Mouse (Mus musculus) kidney, postnatal 14 days (tissue): Measurements from ENCODE around the gene Acot2.
"Not testable (repeated sequence)": the region's sequence is repeated elsewhere in the genome, so short reads cannot be mapped to it uniquely, and the experiment has no call there.

Source experiments
- DNase-seq: peaks from one replicate; pipeline ENCODE4 v3.0.0; 2022; ENCODE audit warnings: mixed read lengths

The Acot2 gene

GRCm38 (mm10) chr12:83987583-83988441 lies at the start of gene Acot2:
Gene Acot2 (plus strand): TSS chr12:83987861.
- peak; percentile 86 for DNase-seq

GRCm38 (mm10) chr12:83938592-83938991 lies 49.1 kb upstream of the Acot2 start:
- DNase-seq = not testable (repeated sequence)

GRCm38 (mm10) chr12:83939332-83939731 lies 48.3 kb upstream of the Acot2 start:
- no peak for DNase-seq

DNA sequence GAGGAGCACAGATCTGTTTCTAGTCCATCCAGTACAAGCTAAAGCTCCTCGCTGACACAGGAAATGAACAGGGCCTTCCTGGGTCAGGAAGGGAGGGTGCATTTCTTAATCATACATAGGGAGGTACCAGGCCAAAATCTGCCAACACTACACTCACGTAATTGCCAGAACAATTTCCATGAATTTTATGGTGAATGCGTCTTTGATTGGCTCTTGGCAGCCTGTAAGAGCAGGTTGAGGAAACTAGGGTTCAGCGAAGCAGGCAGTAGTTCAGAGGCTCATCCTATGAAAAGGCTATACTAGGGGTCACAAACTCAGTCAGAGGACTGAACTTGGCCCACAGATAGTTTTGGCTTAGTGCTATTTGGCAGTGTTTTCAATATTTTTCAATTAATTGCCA lies 47.6 kb upstream of the Acot2 start:
- DNase-seq = no peak

GRCm38 (mm10) chr12:83941938-83942337 lies 45.7 kb upstream of the Acot2 start:
- DNase-seq = no peak

- DNase-seq = no peak
These were observed 40.3 kb upstream of the Acot2 start for GRCm38 (mm10) chr12:83947260-83947811.

DNA sequence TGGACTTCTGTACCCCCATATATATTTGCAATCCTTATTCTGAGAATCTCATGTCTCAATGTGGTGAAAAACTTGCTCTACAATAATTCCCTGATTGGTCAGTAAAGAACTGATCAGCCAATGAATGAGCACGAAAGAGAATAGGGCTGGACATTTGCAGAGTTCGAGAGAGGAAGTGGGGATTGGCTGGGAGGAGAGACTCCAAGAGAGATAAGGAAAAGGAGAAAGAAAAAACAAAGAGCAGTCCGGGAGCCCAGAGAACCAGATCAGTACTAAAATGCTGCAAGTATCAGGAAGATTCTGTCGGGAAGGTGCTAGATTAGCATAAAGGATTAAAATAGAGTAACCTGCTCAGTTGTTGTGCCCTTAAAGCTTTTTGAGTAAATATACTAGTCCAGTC lies 38.6 kb upstream of the Acot2 start:
- no peak for DNase-seq

DNA sequence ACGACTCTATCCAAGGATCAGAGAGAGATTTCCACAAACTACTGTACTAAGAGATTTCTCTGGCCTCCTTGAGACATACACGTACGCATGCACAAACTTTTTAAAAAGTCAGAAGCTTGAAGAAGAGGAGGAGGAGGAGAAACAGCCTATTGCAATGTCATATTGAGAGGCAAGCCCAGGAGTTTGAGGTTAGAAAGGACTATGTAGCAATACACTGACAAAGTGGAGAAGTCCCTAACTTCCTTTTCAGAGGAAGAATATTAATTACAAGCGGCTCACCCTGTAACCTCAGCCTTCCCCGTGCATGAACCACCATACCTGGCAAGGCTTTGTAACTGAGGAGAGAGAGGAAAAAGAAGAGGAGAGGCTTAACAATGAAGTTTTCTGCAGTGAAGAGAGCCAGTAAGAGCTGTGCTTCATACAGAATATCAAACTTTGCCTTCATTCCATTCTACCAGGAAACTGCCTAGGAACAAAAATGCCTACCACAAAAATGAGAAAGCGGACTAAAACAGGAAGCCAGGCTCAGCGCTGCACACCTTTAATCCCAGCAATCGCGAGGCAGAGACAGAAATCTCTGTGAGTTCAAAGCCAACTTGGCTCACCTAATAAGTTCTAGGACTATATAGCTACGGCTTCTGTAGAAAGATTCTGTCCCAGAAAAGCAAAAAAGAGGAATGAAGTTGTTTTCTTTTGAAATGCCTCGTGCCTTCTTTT lies 37.7 kb upstream of the Acot2 start:
- DNase-seq = no peak

GRCm38 (mm10) chr12:83950493-83950839 lies 37.2 kb upstream of the Acot2 start, which contains the start of gene Riox1:
Gene Riox1 (plus strand): TSS chr12:83950608.
- peak; percentile 90 for DNase-seq

DNA sequence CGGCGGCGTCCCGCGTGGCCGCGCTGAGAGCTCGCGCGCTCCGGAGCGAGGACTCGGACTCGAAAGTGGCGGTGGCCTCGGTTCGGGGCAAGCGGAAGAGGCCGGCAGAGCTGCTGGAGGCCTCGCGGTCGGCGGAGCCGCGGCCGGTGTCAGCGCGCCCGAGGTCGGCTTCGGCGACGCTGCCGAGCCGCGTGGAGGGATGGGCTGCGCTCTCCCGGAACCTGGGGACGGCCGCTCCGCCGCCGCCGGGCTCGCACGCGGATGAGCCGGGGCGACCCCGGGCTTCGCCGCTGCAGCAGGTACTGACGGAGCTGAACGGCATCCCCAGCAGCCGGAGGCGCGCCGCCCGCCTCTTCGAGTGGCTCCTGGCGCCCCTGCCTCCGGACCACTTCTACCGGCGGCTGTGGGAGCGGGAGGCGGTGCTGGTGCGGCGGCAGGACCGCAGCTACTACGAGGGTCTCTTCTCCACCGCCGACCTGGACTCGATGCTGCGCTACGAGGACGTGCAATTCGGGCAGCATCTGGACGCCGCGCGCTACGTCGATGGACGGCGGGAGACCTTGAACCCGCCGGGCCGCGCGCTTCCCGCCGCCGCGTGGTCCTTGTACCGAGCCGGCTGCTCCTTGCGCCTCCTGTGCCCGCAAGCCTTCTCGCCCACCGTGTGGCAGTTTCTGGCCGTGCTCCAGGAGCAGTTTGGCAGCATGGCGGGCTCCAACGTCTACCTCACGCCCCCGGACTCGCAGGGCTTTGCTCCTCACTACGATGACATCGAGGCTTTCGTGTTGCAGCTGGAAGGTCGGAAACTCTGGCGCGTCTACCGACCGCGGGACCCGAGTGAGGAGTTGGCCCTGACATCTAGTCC lies 36.6 kb upstream of the Acot2 start:
- peak; percentile 47 for DNase-seq

DNA sequence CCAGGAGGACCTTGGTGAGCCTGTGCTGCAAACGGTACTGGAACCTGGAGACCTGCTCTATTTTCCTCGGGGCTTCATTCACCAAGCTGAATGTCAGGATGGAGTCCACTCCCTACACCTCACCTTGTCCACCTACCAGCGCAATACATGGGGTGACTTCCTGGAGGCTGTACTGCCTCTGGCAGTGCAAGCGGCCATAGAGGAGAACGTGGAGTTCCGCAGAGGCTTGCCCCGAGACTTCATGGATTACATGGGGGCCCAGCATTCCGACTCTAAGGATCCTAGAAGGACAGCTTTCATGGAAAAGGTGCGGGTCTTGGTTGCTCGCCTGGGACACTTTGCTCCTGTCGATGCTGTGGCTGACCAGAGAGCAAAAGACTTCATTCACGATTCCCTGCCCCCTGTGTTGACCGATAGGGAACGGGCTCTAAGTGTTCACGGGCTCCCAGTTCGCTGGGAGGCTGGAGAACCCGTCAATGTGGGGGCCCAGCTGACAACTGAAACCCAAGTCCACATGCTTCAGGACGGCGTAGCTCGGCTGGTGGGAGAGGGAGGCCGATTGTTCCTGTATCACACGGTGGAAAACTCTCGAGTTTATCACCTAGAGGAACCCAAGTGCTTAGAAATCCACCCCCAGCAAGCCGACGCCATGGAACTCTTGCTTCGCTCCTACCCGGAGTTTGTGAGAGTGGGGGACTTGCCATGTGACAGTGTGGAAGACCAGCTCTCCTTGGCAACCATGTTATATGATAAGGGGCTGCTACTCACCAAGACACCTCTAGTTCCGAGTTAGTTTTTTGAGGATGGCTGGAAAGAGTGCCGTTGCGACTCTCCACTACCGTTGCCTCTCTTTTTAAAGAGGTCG lies 35.7 kb upstream of the Acot2 start:
- no peak for DNase-seq

GRCm38 (mm10) chr12:83958278-83958677 lies 29.4 kb upstream of the Acot2 start:
- peak; percentile 12 for DNase-seq

DNA sequence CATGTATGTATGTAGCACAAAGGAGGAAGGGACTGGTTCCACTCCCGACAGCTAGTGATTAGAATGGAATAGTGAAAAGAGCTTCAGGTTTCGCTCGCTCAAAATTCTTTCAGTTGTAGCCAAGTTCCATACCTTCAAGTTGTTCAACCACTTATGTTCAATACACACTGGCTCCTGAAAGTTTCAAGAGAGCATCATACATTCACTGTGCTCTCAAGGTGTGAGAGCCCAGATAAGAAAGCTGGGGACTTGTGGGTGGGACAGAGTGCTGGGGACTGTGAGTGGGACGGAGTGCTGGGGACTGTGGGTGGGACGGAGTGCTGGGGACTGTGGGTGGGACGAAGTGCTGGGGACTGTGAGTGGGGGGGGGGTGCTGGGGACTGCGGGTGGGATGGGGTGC lies 22.4 kb upstream of the Acot2 start:
- no peak for DNase-seq

- peak; percentile 79 for DNase-seq
These were observed 15.5 kb upstream of the Acot2 start for GRCm38 (mm10) chr12:83972117-83972516.

DNA sequence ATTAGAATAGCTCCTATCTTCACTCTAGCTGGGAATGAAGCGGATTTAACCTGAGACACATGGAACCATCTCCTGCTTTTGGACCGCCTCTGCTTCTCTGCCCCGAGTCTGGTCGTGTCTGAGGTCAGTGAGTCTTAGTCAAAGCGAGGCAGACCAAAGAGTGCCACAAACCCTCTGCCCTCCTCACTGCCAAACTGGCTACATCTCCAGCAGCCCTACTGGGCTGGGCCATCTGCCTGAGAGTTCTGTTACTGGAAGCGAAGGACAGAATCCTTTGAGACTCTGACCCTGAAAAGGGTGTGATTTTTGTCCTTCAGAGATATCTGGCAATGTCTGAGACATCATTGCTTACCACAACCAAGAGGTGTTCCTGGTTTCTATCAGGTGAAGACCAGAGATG lies 8.8 kb upstream of the Acot2 start:
- no peak for DNase-seq

GRCm38 (mm10) chr12:83981615-83982014 lies 6.0 kb upstream of the Acot2 start:
- peak; percentile 55 for DNase-seq

- DNase-seq = no peak
These were observed 2.9 kb upstream of the Acot2 start, which contains the start of gene Heatr4 for GRCm38 (mm10) chr12:83984752-83985151. Gene Heatr4 (minus strand): TSS chr12:83984852.

DNA sequence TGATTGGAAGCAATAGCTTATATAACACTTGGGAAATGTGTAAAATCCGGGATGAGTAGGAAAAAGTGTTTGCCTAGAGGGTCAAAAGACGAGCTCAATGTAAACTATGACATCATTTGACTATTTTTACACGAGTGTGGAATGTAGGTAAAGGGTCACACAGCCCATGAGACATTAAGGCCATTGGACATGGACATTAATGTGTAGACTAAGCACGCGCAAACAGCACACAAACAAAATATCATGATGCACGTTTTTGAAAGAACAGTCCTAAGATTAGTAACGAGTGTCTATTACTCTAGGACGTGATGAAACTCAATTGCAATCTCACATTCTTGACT lies 449 bp upstream of the Acot2 start:
- no peak for DNase-seq

GRCm38 (mm10) chr12:83988483-83988882 lies 822 bp downstream of the Acot2 start:
- no peak for DNase-seq

- DNase-seq = no peak
These were observed 1.7 kb downstream of the Acot2 start for GRCm38 (mm10) chr12:83989378-83989777.

DNA sequence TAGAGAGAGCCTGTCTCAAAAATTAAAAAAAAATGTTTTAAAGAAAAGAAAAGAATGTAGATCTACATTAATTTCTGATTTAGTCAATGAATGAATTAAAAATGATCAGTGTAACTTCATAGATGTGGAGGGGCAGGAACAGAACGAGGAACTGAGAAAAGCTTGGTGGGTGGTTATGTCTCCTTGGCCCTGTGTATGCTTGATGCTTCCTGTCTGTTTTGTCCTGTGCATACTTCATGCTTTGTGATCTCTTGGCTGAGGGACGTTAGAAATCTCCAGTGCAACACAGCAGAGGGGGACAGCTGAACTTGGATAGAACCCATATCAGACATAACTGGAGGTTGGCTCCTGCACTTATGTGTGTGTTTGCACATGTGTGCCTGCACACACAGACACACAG lies 9.6 kb downstream of the Acot2 start:
- no peak for DNase-seq
